Mouse (Mus musculus) CD4-positive naive resting alpha-beta T cell, adult 76 days (primary cell): ENCODE measurements around the gene Meis1. TPM values are rescaled to one million over a fixed set of nuclear protein-coding genes. Genes with fewer than 3 reads are reported as not detected.

ENCODE experiments used
- total RNA-seq: library from RNA; stranded (reverse); gene quantifications from one replicate; pipeline ENCODE4 v1.2.4, GENCODE M21; 2023

Gene Meis1
- 0.18 TPM for total RNA-seq

GRCm38 (mm10) chr11:19018489-19019203 is at the start of gene Meis1:
Gene Meis1, minus strand, starts transcription at chr11:19018985.

